Mouse (Mus musculus): ENCODE results near the gene Kcnb1. TPM values are rescaled to one million over a fixed set of nuclear protein-coding genes. Genes with fewer than 3 reads are reported as not detected.

Gene Kcnb1
- polyA plus RNA-seq, 1 experiment from 2014 or later: 0.07 TPM

DNA sequence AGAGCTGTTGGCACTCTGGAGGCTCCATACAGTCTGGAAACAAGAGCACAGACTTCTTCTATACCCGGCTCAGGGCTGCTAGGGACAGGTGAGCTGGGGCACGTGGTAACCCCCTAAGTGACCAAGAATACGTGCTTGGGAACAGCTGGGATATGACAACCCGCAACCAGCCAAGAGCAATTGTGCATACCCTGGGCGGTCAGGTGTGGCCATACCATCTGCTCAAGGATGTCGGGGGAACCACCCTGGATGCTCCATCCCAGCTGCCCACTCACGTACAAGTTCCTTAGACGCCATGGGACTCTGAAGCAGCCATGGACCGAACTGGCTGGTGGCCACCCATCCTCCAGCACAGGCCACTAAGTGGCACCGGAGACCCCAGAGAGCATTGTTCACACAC, 26.8 kb downstream of the Kcnb1 start:
- no peak overlapping the region for H3K27ac ChIP-seq
- H3K4me3 ChIP-seq (ENCODE audit: inconsistent target): no peak overlapping the region
- WGBS (ENCODE audit: missing documents): 94% methylated on average over 10 of the region's 10 CpGs
- H3K79me2 ChIP-seq (ENCODE audit: inconsistent target): no peaks in the 10 kb centered on the region
- no peaks in the 10 kb centered on the region for H3K36me3 ChIP-seq (ENCODE audit: inconsistent target)

DNA sequence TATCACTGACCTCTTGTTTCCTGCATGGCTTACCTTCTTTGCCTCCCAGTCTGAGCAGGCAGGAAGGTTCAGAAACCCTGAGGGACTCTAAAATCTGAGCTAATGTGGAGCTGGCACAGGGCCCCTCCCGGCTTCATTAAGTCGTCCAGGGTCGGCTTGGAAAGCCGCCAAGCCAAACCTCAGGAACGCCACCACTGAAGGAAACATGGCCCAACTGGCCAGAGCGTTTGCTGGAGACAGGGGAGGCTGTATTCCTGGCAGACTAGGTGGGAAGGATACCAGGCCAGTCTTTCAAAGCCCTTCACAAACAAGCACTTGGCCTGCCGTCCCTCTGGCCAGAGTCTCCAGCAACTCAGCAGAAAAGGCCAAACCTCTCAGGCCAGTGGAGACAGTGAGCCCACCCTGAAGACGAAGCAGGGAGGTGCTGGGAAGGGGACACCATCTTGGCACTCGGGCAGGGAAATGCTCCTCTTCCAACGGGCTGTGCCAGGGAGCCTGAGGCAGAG, 27.4 kb downstream of the Kcnb1 start:
- no peak overlapping the region for H3K27ac ChIP-seq
- H3K79me2 ChIP-seq (ENCODE audit: inconsistent target): no peaks in the 10 kb centered on the region
- WGBS (ENCODE audit: missing documents): 70% methylated on average over 10 of the region's 10 CpGs

DNA sequence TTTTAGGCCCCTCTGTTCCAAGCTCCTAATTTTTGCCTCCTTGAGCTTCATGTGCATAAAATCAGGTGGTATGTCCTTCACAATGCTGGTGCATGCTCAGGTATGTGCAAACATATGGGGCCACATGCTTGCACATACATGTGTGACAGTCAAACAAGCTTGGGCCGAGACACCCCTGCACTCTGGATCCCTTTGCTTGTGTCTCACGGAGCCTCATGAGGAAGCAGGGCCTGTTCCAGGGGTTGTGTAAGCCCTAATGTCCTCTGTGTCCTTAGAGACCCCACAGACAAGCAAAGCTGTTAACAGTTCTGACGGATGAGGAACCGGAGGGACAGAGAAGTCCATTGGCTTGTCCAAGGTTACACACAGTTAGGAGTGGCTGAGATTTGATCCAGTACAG, 30.2 kb downstream of the Kcnb1 start:
- H3K27ac ChIP-seq: no peak overlapping the region
- 90% methylated on average over 4 of the region's 4 CpGs for WGBS (ENCODE audit: missing documents)
- no peak overlapping the region for H3K4me3 ChIP-seq (ENCODE audit: inconsistent target)
- no peaks in the 10 kb centered on the region for H3K36me3 ChIP-seq (ENCODE audit: inconsistent target)
- H3K79me2 ChIP-seq (ENCODE audit: inconsistent target): no peaks in the 10 kb centered on the region

More for the DNA sequence above, 27.4 kb downstream of the Kcnb1 start:
- Histone ChIP-seq H3K36me3 (ENCODE audit: inconsistent target) (no peaks in the 10 kb centered on the region), H3K4me3 (ENCODE audit: inconsistent target) (no peak overlapping the region)

DNA sequence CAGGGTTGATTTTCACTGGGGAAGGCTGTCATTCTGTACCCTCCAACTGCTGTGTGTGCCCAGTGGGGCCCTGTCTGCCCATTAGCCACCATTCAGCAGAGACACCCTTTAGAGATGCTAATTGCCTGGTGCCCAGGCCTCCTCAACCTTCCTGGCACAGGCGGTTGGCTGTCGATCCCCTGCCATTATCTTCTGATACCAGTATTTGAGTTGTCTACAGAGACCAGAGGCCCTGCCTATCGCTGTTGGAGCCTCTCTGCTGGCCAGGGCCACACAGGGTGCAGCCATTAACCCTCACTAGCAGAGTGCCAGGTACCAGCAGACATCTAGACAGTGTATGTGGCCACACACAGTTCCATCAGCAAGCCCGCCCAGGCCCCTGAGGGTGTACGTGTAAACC, 31.2 kb downstream of the Kcnb1 start:
- H3K27ac ChIP-seq: no peak overlapping the region
- 88% methylated on average over 5 of the region's 5 CpGs for WGBS (ENCODE audit: missing documents)
- no peaks in the 10 kb centered on the region for H3K36me3 ChIP-seq (ENCODE audit: inconsistent target)
- H3K79me2 ChIP-seq (ENCODE audit: inconsistent target): no peaks in the 10 kb centered on the region
- H3K4me3 ChIP-seq (ENCODE audit: inconsistent target): no peak overlapping the region

DNA sequence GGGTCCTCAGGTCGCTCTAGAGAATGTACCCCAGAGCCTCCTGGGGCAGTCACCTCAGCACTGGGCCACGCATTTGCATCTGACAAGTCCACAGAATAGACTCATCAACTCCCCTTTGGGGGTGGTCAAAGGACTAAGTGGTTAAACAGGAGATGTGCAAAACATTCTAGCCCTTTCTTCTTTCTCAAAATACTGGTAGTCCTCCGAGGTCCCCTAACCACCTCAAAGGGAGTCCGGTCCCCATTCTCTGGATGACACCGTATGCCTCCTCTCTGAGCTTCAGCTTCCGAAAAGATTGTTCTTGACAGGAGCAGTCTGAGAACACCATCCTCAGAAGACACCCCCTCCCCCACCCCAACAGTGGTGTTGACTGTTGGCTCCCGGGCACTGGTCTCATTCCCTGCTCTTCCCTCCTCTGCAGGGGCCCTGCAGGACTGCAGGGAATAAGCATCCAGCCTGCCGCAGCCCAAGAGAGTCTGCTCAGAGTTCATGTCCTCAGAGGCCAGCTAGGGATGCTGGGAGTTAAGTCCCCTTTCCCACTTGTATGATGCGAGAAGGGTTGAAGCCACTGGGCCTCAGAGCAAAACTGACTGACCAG, 33.7 kb downstream of the Kcnb1 start:
- no peaks in the 10 kb centered on the region for H3K79me2 ChIP-seq (ENCODE audit: inconsistent target)
- 81% methylated on average over 9 of the region's 9 CpGs for WGBS (ENCODE audit: missing documents)
- no peaks in the 10 kb centered on the region for H3K36me3 ChIP-seq (ENCODE audit: inconsistent target)
- H3K4me3 ChIP-seq (ENCODE audit: inconsistent target): no peak overlapping the region
- H3K27ac ChIP-seq: no peak overlapping the region

DNA sequence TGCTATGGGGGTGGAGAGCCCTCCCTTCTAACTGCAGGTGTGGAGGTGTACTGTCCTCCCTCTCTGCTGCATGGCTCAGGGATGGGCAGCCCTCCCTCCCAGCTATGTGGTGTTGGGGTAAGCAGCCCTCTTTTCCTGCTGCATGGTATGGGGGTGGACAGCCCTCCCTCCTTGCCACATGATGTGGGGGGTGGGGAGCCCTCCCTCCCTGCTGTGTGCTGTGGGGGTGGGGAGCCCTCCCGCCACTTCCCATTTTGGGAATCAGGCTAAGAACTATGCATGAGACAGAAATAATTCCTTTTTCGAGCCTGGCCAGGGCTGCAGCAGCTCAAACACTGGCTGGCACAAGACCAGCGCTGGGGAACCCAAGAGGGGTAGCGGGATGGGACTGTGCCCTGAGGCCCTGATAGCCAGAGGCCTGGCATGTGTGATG, 34.4 kb downstream of the Kcnb1 start:
- 38% methylated on average over 4 of the region's 4 CpGs for WGBS (ENCODE audit: missing documents)
- Histone ChIP-seq H3K79me2 (ENCODE audit: inconsistent target) (no peaks in the 10 kb centered on the region), H3K36me3 (ENCODE audit: inconsistent target) (no peaks in the 10 kb centered on the region), H3K27ac (no peak overlapping the region), H3K4me3 (ENCODE audit: inconsistent target) (no peak overlapping the region)

DNA sequence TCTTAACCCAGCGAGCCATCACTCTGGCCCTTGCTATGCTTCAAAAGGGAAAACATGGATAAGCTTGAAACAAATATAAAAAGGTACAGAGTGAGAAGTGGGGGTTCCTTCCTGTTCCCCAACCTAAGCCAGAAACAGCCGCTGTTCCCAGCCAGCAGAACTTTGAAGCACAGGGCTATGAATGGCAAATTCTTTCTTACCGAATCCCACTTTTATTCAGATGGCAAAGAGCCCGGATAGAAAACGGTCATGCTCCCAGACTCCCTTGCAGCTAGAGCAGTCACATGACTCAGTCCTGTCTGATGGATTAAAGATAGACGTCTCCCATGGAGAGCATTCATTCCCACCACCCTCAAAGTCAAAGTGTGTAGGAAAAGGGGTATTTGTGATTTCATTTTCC, 39.1 kb downstream of the Kcnb1 start:
- Histone ChIP-seq H3K79me2 (ENCODE audit: inconsistent target) (no peaks in the 10 kb centered on the region), H3K4me3 (ENCODE audit: inconsistent target) (no peak overlapping the region), H3K36me3 (ENCODE audit: inconsistent target) (no peaks in the 10 kb centered on the region), H3K27ac (no peak overlapping the region)
- 95% methylated on average over 6 of the region's 6 CpGs for WGBS (ENCODE audit: missing documents)

DNA sequence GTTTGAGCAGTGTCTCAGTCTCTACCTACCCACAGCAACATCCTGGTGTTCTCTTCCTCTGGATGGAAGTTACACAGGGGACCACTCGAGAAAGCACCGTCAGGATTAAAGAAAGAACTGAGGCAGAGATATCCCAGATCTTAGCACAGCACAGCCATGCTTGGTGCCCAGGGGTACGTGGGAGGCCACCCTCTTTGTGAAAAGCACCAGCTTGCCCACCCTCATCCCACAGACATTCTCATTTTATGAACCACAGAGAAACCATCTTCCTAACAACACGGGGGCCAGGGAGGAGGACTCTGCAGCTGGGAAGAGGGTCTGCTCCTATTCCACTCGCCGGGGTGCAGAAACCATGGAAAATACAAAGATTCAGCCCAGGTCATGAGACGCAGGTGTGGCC, 39.8 kb downstream of the Kcnb1 start:
- Histone ChIP-seq H3K36me3 (ENCODE audit: inconsistent target) (no peaks in the 10 kb centered on the region), H3K79me2 (ENCODE audit: inconsistent target) (no peaks in the 10 kb centered on the region), H3K27ac (no peak overlapping the region), H3K4me3 (ENCODE audit: inconsistent target) (no peak overlapping the region)
- WGBS (ENCODE audit: missing documents): 96% methylated on average over 7 of the region's 7 CpGs

DNA sequence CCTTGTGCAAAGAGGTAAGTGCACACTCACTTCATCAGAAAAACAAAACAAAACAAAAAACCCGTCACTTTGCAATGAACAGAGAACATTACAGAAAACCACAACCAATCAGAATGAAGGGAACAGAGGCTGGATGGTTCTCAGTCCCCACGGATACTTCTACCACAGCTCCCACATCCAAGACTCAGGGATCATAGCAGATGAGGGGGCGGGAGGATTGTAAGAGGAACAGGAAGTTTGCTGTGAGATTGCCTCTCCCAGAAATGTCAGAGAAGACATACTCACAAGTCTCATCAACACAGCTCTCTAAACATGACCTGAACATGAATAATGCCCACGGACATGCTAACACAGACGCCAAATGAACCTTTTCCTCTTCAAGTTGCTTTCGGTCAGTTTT, 40.9 kb downstream of the Kcnb1 start:
- Histone ChIP-seq H3K79me2 (ENCODE audit: inconsistent target) (no peaks in the 10 kb centered on the region), H3K36me3 (ENCODE audit: inconsistent target) (no peaks in the 10 kb centered on the region), H3K4me3 (ENCODE audit: inconsistent target) (no peak overlapping the region), H3K27ac (no peak overlapping the region)
- 89% methylated on average over 6 of the region's 6 CpGs for WGBS (ENCODE audit: missing documents)

DNA sequence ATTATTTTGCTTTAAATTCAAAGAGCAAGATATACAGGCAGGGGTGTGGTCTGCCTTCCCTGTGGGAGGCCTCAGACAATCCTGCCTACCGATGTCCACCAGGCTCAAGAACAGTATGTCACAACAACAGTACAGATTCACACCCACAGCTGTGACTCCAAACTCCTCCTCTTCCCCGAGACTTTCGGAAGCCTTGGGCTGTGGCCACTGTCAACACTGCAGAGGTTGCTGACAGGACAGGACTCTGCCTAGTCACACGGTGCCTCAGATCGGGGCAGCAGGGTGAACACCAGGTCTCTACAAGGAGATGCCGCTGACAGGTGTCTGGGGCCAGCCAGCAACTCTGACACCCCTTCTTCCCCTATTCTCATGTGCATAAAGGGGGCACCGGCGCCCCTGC, 42.2 kb downstream of the Kcnb1 start:
- H3K4me3 ChIP-seq (ENCODE audit: inconsistent target): no peak overlapping the region
- 76% methylated on average over 6 of the region's 8 CpGs for WGBS (ENCODE audit: missing documents)
- H3K79me2 ChIP-seq (ENCODE audit: inconsistent target): no peaks in the 10 kb centered on the region
- H3K27ac ChIP-seq: no peak overlapping the region
- H3K36me3 ChIP-seq (ENCODE audit: inconsistent target): no peaks in the 10 kb centered on the region

DNA sequence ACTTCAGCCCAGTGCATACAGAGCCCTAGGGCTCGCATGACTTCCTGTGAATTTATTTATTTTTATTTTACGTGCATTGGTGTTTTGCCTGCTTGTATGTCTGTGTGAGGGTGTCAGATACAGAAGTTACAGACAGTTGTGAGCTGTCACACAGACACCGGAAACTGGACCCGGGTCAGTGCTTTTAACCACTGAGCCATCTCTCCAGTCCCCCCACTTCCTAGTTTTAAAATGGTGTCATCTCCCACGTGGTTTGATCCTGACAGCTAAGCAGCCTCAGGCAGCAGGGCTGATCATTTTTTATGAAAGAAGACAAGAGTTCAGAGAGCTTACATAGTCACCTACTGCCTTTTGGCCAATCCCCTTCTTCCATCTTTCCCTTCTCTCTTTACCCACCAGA, 44.1 kb downstream of the Kcnb1 start:
- Histone ChIP-seq H3K4me3 (ENCODE audit: inconsistent target) (no peak overlapping the region), H3K27ac (no peak overlapping the region), H3K79me2 (ENCODE audit: inconsistent target) (no peaks in the 10 kb centered on the region), H3K36me3 (ENCODE audit: inconsistent target) (no peaks in the 10 kb centered on the region)
- WGBS (ENCODE audit: missing documents): 55% methylated on average over 5 of the region's 5 CpGs

DNA sequence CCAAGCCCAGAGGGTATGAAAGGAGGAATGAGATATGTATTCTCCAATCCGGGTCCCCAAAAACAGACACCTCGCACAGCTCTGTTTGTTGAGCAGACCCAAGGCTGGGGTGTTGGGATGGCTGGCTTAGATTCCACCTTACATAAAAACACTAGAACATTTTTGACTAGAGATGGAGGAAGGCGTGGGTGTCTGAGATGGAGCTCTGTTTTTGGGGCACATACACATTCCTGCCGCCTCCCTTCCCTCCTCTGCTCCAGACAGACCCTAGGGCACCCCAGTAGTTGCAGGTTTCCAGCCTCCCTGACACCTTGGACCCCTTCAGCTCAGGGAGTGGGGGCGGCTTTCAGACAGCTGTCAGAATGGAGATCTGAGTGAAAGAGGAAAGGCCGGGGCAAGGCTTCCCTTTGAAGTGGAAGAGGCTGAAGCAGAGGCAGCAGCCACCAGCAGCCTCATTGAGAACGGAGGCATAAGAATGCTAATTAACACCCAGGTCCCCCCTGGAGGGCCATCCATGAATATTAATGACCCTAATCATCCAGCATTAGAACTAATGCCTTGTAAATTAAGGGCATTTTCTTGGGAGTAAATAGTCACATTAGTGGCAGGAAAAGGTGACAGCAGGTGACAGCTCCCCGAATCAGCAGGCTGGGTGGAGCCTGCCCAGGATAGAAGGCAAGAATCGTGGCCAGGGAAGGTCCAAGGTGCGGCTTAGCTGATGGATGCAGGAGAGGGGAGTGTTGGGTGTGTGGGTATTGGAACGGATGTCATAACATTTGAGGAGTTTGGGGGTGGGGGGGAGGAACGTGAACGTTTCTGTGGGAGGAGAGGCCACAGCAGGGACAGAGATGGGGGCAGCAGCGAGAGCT, 45.3 kb downstream of the Kcnb1 start:
- 38% methylated on average over 14 of the region's 14 CpGs for WGBS (ENCODE audit: missing documents)
- H3K79me2 ChIP-seq (ENCODE audit: inconsistent target): no peaks in the 10 kb centered on the region
- H3K4me3 ChIP-seq (ENCODE audit: inconsistent target): no peak overlapping the region
- no peaks in the 10 kb centered on the region for H3K36me3 ChIP-seq (ENCODE audit: inconsistent target)
- no peak overlapping the region for H3K27ac ChIP-seq

DNA sequence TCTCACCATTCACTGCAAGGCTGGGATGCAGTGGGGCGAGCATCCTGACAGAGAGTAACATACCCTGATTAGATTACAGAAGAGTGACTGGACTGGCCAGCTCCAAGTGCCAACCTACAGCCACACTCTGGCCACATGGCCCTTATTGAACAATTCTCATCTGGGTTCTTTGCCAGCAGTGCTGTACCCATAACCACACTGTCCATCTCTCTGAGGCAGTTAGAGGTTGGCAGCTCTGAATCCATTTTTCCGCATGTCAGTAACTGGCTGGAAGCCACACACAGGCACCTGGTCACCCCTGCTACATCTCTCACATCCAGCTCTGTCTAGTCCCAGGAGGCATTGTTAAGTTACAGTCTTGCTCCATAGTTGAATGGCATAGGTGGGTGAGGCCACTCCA, 46.0 kb downstream of the Kcnb1 start:
- H3K79me2 ChIP-seq (ENCODE audit: inconsistent target): no peaks in the 10 kb centered on the region
- no peaks in the 10 kb centered on the region for H3K36me3 ChIP-seq (ENCODE audit: inconsistent target)
- 100% methylated on average over 2 of the region's 2 CpGs for WGBS (ENCODE audit: missing documents)
- H3K27ac ChIP-seq: no peak overlapping the region
- H3K4me3 ChIP-seq (ENCODE audit: inconsistent target): no peak overlapping the region

DNA sequence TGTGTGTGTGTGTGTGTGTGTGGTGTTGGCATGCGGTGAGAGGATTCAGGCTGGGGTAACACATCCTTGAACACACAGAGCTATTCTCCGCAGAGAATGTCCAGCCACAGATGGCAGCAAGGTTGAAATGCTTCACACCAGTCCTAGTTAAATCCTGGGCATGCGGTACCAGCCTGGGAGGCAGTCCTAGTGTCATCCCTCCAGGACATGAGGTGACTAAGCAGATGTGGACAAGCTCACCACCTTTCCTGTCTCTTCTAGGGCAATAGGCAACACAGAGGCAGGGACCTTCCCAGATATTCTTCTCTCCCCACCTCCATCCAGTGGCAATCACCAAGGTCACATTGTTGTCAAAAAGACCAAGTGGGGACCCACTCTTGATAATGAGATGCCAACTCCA, 47.7 kb downstream of the Kcnb1 start:
- 86% methylated on average over 3 of the region's 3 CpGs for WGBS (ENCODE audit: missing documents)
- H3K4me3 ChIP-seq (ENCODE audit: inconsistent target): no peak overlapping the region
- no peak overlapping the region for H3K27ac ChIP-seq
- H3K79me2 ChIP-seq (ENCODE audit: inconsistent target): no peaks in the 10 kb centered on the region
- H3K36me3 ChIP-seq (ENCODE audit: inconsistent target): no peaks in the 10 kb centered on the region

DNA sequence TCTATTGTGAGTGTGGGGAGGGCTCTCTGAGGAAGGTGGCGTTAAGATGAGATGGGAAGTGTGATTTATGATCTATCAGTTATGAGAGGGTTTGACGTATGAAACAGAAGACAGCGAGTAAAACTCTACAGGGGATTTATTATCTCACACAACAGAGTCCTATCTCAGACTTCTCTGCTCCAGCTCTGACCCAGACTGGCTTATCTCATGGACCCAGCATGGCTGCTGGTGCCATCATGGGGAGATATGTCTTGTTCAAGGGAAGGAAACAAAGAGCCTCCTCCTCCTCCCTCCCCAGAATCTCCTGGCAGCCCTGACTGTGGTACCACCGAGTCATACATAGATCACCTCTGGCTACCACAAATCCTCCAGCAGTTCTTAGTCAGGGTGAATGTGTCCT, 48.1 kb downstream of the Kcnb1 start:
- Histone ChIP-seq H3K4me3 (ENCODE audit: inconsistent target) (no peak overlapping the region), H3K79me2 (ENCODE audit: inconsistent target) (no peaks in the 10 kb centered on the region), H3K36me3 (ENCODE audit: inconsistent target) (no peaks in the 10 kb centered on the region), H3K27ac (no peak overlapping the region)
- 77% methylated on average over 3 of the region's 4 CpGs for WGBS (ENCODE audit: missing documents)

Measured in macrophage (primary cell).